ENCODE assay signal across 29 mouse cellular contexts in genomic region chr8:105285514-105285913, GRCm38 (mm10). TPM values are rescaled to one million over a fixed set of nuclear protein-coding genes. Genes with fewer than 3 reads are reported as not detected.
A peak's percentile ranks its signal among the peaks of the same experiment; 100 is the strongest.
DNase-seq lines count a peak whose midpoint lies in the region; ATAC-seq and TF ChIP-seq lines count a peak whose summit lies in the region.
"Had no signal": no experiment of that assay in that cellular context is flagged by ENCODE, and none has a peak within 500 bp of the region (broad histone marks: within the 10 kb centered on the region; RNA-seq: fewer than 3 reads in every experiment).

No protein-coding gene starts in this region.

- no peak overlapping the region for H3K4me3 ChIP-seq in cerebellum, adult 2 months (replicated peaks; ENCODE audit: insufficient read depth, low read depth, low read length)
- H3K4me3 ChIP-seq in midbrain, embryonic 11.5 days (ENCODE audit: low read depth, low read length), result no peak overlapping the region
- H3K4me3 ChIP-seq in midbrain, embryonic 10.5 days, result no peak overlapping the region
- H3K4me3 ChIP-seq in midbrain, embryonic 15.5 days, result no peak overlapping the region
- H3K4me3 ChIP-seq: embryonic facial prominence, embryonic 15.5 days; heart, adult 2 months; heart, embryonic 13.5 days; layer of hippocampus, adult 2 months; limb, embryonic 12.5 days; myocyte had no signal

- H3K4me1 ChIP-seq in cerebellum, adult 2 months (ENCODE audit: control insufficient read depth, insufficient read depth, low read length), result peaks cover 11% of the 10 kb centered on the region
- peaks cover 21% of the 10 kb centered on the region for H3K4me1 ChIP-seq in midbrain, embryonic 11.5 days (ENCODE audit: control insufficient read depth, insufficient read depth, low read length)
- peaks cover 47% of the 10 kb centered on the region for H3K4me1 ChIP-seq in midbrain, embryonic 10.5 days
- H3K4me1 ChIP-seq in midbrain, embryonic 15.5 days, result peaks cover 45% of the 10 kb centered on the region

- no peak overlapping the region for H3K27ac ChIP-seq in cerebellum, adult 2 months (ENCODE audit: insufficient read depth, low read length)
- no peak overlapping the region for H3K27ac ChIP-seq in midbrain, embryonic 11.5 days (ENCODE audit: low read depth, low read length)
- H3K27ac ChIP-seq in midbrain, embryonic 10.5 days (replicated peaks), result no peak overlapping the region
- H3K27ac ChIP-seq in midbrain, embryonic 15.5 days, result no peak overlapping the region
- H3K27ac ChIP-seq: embryonic facial prominence, embryonic 15.5 days; heart, adult 2 months; heart, embryonic 13.5 days; layer of hippocampus, adult 2 months; limb, embryonic 12.5 days; macrophage had no signal

- no peaks in the 10 kb centered on the region for H3K27me3 ChIP-seq in cerebellum, adult 2 months (ENCODE audit: control insufficient read depth, insufficient read depth, low read length)
- peaks cover 9% of the 10 kb centered on the region for H3K27me3 ChIP-seq in midbrain, embryonic 11.5 days (ENCODE audit: control insufficient read depth, insufficient read depth, low read length)
- peaks cover 61% of the 10 kb centered on the region for H3K27me3 ChIP-seq in midbrain, embryonic 10.5 days (ENCODE audit: low read depth, poor library complexity, severe bottlenecking)
- H3K27me3 ChIP-seq in midbrain, embryonic 15.5 days (replicated peaks), result no peaks in the 10 kb centered on the region

- 45% methylated on average over 12 of the region's 12 CpGs for WGBS in cerebellum, adult 2 months
- WGBS in midbrain, embryonic 11.5 days, result 44% methylated on average over 12 of the region's 12 CpGs
- 42% methylated on average over 12 of the region's 12 CpGs for WGBS in midbrain, embryonic 10.5 days
- 46% methylated on average over 12 of the region's 12 CpGs for WGBS in midbrain, embryonic 15.5 days

- TF ChIP-seq CTCF in cerebellum, adult 2 months (IDR thresholded peaks at IDR 0.05; ENCODE audit: borderline replicate concordance, insufficient read depth, low read depth, low read length), result no peak

- ATAC-seq in midbrain, embryonic 11.5 days (ENCODE audit: low FRiP score), result no peak
- no peak for ATAC-seq in midbrain, embryonic 15.5 days (replicated peaks)
- ATAC-seq: forebrain, embryonic 16.5 days; liver, postnatal 0 days; lung, postnatal 0 days had no signal

- no peak overlapping the region for H3K4me2 ChIP-seq in midbrain, embryonic 11.5 days
- H3K4me2 ChIP-seq in midbrain, embryonic 15.5 days, result 0 out of 2 replicates have a peak overlapping the region, but pooled peaks have one; percentile 70
- H3K4me2 ChIP-seq: embryonic facial prominence, embryonic 15.5 days; heart, embryonic 13.5 days; limb, embryonic 12.5 days; liver, embryonic 11.5 days had no signal

- TF ChIP-seq POLR2A in cerebellum, adult 2 months (IDR thresholded peaks at IDR 0.05; ENCODE audit: borderline replicate concordance, insufficient read depth, low read length), result no peak

- H3K36me3 ChIP-seq in midbrain, embryonic 11.5 days (ENCODE audit: control insufficient read depth, insufficient read depth, low read length), result peaks cover 3% of the 10 kb centered on the region; the same call in 1 of the 2 replicates
- peaks cover 43% of the 10 kb centered on the region for H3K36me3 ChIP-seq in midbrain, embryonic 10.5 days
- H3K36me3 ChIP-seq in midbrain, embryonic 15.5 days (replicated peaks), result peaks cover 20% of the 10 kb centered on the region

- 0 out of 2 replicates have a peak overlapping the region, but pooled peaks have one; percentile 5 for H3K9ac ChIP-seq in midbrain, embryonic 11.5 days (ENCODE audit: low read length)
- no peak overlapping the region for H3K9ac ChIP-seq in midbrain, embryonic 15.5 days
- H3K9ac ChIP-seq: embryonic facial prominence, embryonic 15.5 days; heart, embryonic 13.5 days; limb, embryonic 12.5 days; liver, postnatal 0 days had no signal

- DNase-seq in cerebellum, adult 11-12 months, result peak; percentile 61
- DNase-seq in cerebellum, adult 2 months, result no peak
- peak; percentile 92 for DNase-seq in heart, adult 11 months
- no peak for DNase-seq in heart, postnatal 4 days
- no peak for DNase-seq in midbrain, embryonic 11.5 days (ENCODE audit: low spot score, missing footprints)
- DNase-seq in midbrain, embryonic 10.5 days (ENCODE audit: low spot score), result no peak
- DNase-seq in adrenal gland, postnatal 14 days, result no peak
- DNase-seq: adrenal gland, postnatal 25 days; embryo, embryonic 11 days; gastrocnemius, postnatal 25 days; heart, adult 2 months; heart, postnatal 14 days; kidney, adult 2 months; kidney, postnatal 10 days; layer of hippocampus, postnatal 36 days; liver, postnatal 0 days; thymus, adult 18-20 months; thymus, postnatal 36 days had no signal

- H3K9me3 ChIP-seq in midbrain, embryonic 11.5 days (ENCODE audit: control insufficient read depth, low read length), result no peaks in the 10 kb centered on the region
- H3K9me3 ChIP-seq in midbrain, embryonic 10.5 days (replicated peaks), result no peaks in the 10 kb centered on the region
- H3K9me3 ChIP-seq in midbrain, embryonic 15.5 days, result no peaks in the 10 kb centered on the region
- H3K9me3 ChIP-seq: embryonic facial prominence, embryonic 15.5 days; heart, embryonic 13.5 days; limb, embryonic 12.5 days had no signal

RNA-seq across cellular contexts. Expression of gene 4931428F04Rik, which starts 4.2 kb away (rescaled TPM):
- polyA plus RNA-seq in cerebellum, adult 2 months (2012; rRNA removed), result 25.1 and 27.4 TPM in 2 replicates
- total RNA-seq in heart, postnatal 4 days (2021), result 1 to 10 TPM; 6.0 to 7.5 TPM
- polyA plus RNA-seq in midbrain, embryonic 11.5 days (2014; fragmentation: Nextera tagmentation; extraction: Ambion mirVana), result 34.2 and 34.4 TPM in 2 replicates
- 26.4 and 36.8 TPM in 2 replicates for polyA plus RNA-seq in midbrain, embryonic 10.5 days (2016; fragmentation: Nextera tagmentation; extraction: Ambion mirVana)
- polyA plus RNA-seq in midbrain, embryonic 15.5 days (2015; fragmentation: Nextera tagmentation; extraction: Ambion mirVana), result 165 and 173 TPM in 2 replicates
- 2.6 and 4.6 TPM in 2 replicates for total RNA-seq in adrenal gland, postnatal 14 days (2021)

RNA-seq across cellular contexts. Expression of gene Nol3, which starts 9.6 kb away (rescaled TPM):
- polyA plus RNA-seq in cerebellum, adult 2 months (2012; rRNA removed), result 8.8 and 10.4 TPM in 2 replicates
- 10 to 100 TPM in 1 of 2 experiments, 1 to 10 TPM in 1; 9.9 to 11.0 TPM for total RNA-seq in heart, postnatal 4 days (2021)
- 2.0 and 3.2 TPM in 2 replicates for polyA plus RNA-seq in midbrain, embryonic 11.5 days (2014; fragmentation: Nextera tagmentation; extraction: Ambion mirVana)
- polyA plus RNA-seq in midbrain, embryonic 10.5 days (2016; fragmentation: Nextera tagmentation; extraction: Ambion mirVana), result 1.4 and 2.3 TPM in 2 replicates
- 4.0 and 4.5 TPM in 2 replicates for polyA plus RNA-seq in midbrain, embryonic 15.5 days (2015; fragmentation: Nextera tagmentation; extraction: Ambion mirVana)
- total RNA-seq in adrenal gland, postnatal 14 days (2021), result 11.5 and 13.4 TPM in 2 replicates

RNA-seq across cellular contexts. Expression of gene Exoc3l, which starts 10.4 kb away (rescaled TPM):
- 17.0 and 20.0 TPM in 2 replicates for polyA plus RNA-seq in cerebellum, adult 2 months (2012; rRNA removed)
- total RNA-seq in heart, postnatal 4 days (2021), result 10 to 100 TPM; 11.2 to 15.6 TPM
- polyA plus RNA-seq in midbrain, embryonic 11.5 days (2014; fragmentation: Nextera tagmentation; extraction: Ambion mirVana), result 6.4 and 8.6 TPM in 2 replicates
- 10.2 and 11.4 TPM in 2 replicates for polyA plus RNA-seq in midbrain, embryonic 10.5 days (2016; fragmentation: Nextera tagmentation; extraction: Ambion mirVana)
- 11.8 and 12.7 TPM in 2 replicates for polyA plus RNA-seq in midbrain, embryonic 15.5 days (2015; fragmentation: Nextera tagmentation; extraction: Ambion mirVana)
- 16.0 and 20.2 TPM in 2 replicates for total RNA-seq in adrenal gland, postnatal 14 days (2021)
- polyA plus RNA-seq: macrophage had no signal

RNA-seq across cellular contexts. Expression of gene E2f4, which starts 11.9 kb away (rescaled TPM):
- 81.6 and 91.5 TPM in 2 replicates for polyA plus RNA-seq in cerebellum, adult 2 months (2012; rRNA removed)
- 10 to 100 TPM; 29.5 to 32.4 TPM for total RNA-seq in heart, postnatal 4 days (2021)
- polyA plus RNA-seq in midbrain, embryonic 11.5 days (2014; fragmentation: Nextera tagmentation; extraction: Ambion mirVana), result 94.9 and 101 TPM in 2 replicates
- polyA plus RNA-seq in midbrain, embryonic 10.5 days (2016; fragmentation: Nextera tagmentation; extraction: Ambion mirVana), result 117 and 124 TPM in 2 replicates
- polyA plus RNA-seq in midbrain, embryonic 15.5 days (2015; fragmentation: Nextera tagmentation; extraction: Ambion mirVana), result 45.3 and 48.9 TPM in 2 replicates
- total RNA-seq in adrenal gland, postnatal 14 days (2021), result 44.5 and 44.9 TPM in 2 replicates

RNA-seq across cellular contexts. Expression of gene Hsf4, which starts 15.9 kb away (rescaled TPM):
- 18.4 and 24.5 TPM in 2 replicates for polyA plus RNA-seq in cerebellum, adult 2 months (2012; rRNA removed)
- total RNA-seq in heart, postnatal 4 days (2021), result 1 to 10 TPM in 1 of 2 experiments, under 1 TPM in 1; 0.81 to 1.5 TPM
- polyA plus RNA-seq in midbrain, embryonic 11.5 days (2014; fragmentation: Nextera tagmentation; extraction: Ambion mirVana), result not detected in 2 replicates
- polyA plus RNA-seq in midbrain, embryonic 10.5 days (2016; fragmentation: Nextera tagmentation; extraction: Ambion mirVana), result 0.10 TPM in 1 of 2 replicates, not detected in the other
- polyA plus RNA-seq in midbrain, embryonic 15.5 days (2015; fragmentation: Nextera tagmentation; extraction: Ambion mirVana), result 0.25 and 0.42 TPM in 2 replicates
- 0.41 and 0.70 TPM in 2 replicates for total RNA-seq in adrenal gland, postnatal 14 days (2021)
- polyA plus RNA-seq: heart, embryonic 13.5 days; intestine, embryonic 14.5 days; liver, embryonic 11.5 days; liver, postnatal 0 days had no signal

Comparison
In these comparisons a context has a peak if more than half of its experiments do, and no peak if none do; other contexts are left out.
1. DNase-seq: peak in cerebellum, adult 11-12 months (single experiment) and heart, adult 11 months (single experiment); none in cerebellum, adult 2 months (0 of 2), heart, postnatal 4 days (single experiment), midbrain, embryonic 11.5 days (single experiment), midbrain, embryonic 10.5 days (single experiment) and adrenal gland, postnatal 14 days (single experiment).